Mouse (Mus musculus): ENCODE measurements around the gene Itga10. TPM values are rescaled to one million over a fixed set of nuclear protein-coding genes. Genes with fewer than 3 reads are reported as not detected.

The Itga10 gene
- 0.29 TPM for polyA plus RNA-seq (2017; shearing (Covaris generic))

DNA sequence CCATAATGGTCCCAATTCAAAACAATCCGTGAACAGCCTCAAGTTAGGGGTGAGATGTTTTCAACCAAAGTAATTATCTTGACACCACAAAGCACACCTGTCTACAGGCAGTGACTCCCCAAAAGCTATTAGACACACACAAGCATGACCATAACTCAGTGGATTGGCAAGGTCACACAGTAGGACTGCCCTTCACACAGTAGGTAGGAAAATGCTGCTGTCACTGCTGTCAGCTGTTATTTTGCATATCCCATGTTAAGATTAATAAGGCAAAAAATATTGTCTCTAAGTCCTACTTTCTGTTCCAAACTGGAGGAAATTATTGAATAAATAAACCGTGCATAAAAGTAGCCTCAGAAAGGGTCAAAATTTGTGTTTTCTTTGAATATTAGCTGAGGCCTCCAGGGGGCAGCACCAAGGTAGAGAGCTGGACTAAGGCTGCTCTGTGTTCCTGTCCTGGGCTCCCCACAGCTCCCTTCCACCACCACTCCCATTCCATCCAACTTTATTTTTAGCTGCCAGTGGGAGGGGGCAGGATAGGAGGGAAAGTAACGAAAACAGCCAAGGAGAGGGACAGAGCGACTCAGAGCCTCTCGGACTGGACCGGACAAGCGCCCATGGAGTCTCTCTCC lies at the start of gene Itga10:
TSS of gene Itga10 (plus strand) at position 567 of the 632 bp plus-strand sequence.

GRCm38 (mm10) chr3:96596228-96596707 lies 49.1 kb upstream of the Itga10 start, which contains the start of gene Ankrd34a:
Gene Ankrd34a, plus strand, starts transcription at chr3:96596636.

DNA sequence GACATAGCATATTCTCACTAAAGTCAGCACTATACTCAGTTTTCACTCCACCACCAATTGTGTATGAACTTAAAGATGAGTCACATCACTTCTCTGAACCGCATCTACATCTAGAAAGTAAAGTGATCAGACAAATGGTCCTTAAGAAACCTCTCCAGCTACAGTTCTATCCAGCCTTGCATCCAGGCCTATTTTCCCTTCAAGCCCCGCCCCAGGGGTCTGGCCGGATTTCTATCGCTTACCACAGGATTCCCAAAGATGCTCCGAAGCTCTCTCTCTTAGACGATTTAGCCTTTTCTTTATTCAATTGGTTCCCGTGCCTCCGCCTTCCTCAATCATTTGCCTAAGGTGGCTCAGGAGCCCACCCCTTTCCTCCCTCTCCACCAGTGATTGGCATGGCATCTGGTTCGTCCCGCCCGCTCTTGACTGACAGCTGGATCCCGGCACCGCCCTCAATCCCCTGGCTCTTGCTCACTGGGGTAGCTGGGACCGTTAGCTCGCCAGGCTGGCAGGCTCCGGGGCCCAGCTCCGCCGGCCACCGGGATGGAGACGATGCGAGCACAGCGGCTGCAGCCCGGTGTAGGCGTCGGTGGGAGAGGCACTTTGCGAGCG lies 44.6 kb upstream of the Itga10 start, which contains the start of gene Lix1l:
TSS of gene Lix1l (plus strand) at position 511 of the 612 bp plus-strand sequence.

GRCm38 (mm10) chr3:96629729-96630600 lies 15.4 kb upstream of the Itga10 start, which contains the start of gene Rbm8a:
Gene Rbm8a, plus strand, starts transcription at chr3:96629933.

GRCm38 (mm10) chr3:96634928-96635879 lies 10.2 kb upstream of the Itga10 start, which contains the start of the genes Pex11b and Gm42957:
Gene Pex11b, plus strand, starts transcription at chr3:96635376.
Gene Gm42957, plus strand, starts transcription at chr3:96635474.

DNA sequence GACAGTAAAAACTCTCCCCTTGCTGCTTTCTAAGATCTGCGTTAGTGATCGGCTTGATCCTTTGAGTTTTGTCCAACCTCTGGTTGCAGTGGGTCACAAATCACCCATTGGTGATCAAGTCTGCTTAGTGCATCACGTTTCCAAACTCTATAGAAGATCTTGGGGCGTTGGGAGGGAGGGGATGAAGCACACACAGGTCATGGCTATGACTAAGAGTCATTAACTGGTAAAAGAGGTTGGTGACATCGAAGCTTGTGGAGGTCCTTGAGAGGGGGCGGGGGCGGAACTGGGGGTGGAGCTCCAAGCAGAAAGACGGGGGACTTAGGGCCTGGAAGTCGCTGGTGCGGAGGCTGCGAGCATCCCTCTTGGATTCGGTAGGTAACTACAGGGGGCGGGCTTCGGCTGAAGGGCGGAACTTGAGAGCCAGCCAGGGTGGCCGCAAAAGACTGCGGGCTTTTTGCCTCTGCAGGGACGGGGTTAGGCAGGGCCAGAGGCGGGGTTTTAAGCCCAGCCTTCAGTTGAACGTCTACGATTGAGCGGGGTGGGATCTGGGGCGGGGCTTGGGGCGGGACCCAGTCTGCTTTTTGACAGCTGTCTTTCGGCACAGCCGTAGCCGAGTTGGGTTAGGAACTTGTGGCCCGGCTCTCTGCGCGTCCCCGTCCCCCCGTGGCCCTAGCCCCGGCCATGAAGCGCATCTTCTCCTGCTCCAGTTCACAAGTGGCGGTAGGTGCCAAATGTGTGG lies 24.5 kb downstream of the Itga10 start, which contains the start of gene Ankrd35:
TSS of gene Ankrd35 (plus strand) at position 405 of the 742 bp plus-strand sequence.

GRCm38 (mm10) chr3:96696198-96696765 lies 50.9 kb downstream of the Itga10 start, which contains the start of gene Pias3:
Gene Pias3, plus strand, starts transcription at chr3:96696384.

GRCm38 (mm10) chr3:96707903-96708683 lies 62.7 kb downstream of the Itga10 start, which contains the start of gene Nudt17:
Gene Nudt17, minus strand, starts transcription at chr3:96708562.

Other genes starting within 250 kb of the Itga10 start
- gene BC107364, start 193.3 kb upstream of the Itga10 start, polyA plus RNA-seq (2017; shearing (Covaris generic)): not detected
- 0.44 TPM for gene Hfe2, start 120.4 kb upstream of the Itga10 start, polyA plus RNA-seq (2017; shearing (Covaris generic))
- gene Txnip, start 87.6 kb upstream of the Itga10 start, polyA plus RNA-seq (2017; shearing (Covaris generic)): 473 TPM
- gene Gm16253, start 68.6 kb upstream of the Itga10 start, polyA plus RNA-seq (2017; shearing (Covaris generic)): not detected
- 18.4 TPM for gene Polr3gl, start 51.4 kb upstream of the Itga10 start, polyA plus RNA-seq (2017; shearing (Covaris generic))
- not detected for gene Ankrd34a, start 48.9 kb upstream of the Itga10 start, polyA plus RNA-seq (2017; shearing (Covaris generic))
- gene Lix1l, start 44.4 kb upstream of the Itga10 start, polyA plus RNA-seq (2017; shearing (Covaris generic)): 0.45 TPM
- 189 TPM for gene Rbm8a, start 15.7 kb upstream of the Itga10 start, polyA plus RNA-seq (2017; shearing (Covaris generic))
- 22.0 TPM for gene Pex11b, start 10.2 kb upstream of the Itga10 start, polyA plus RNA-seq (2017; shearing (Covaris generic))
- gene Gm42957, start 10.1 kb upstream of the Itga10 start, polyA plus RNA-seq (2017; shearing (Covaris generic)): not detected
- 4.7 TPM for gene Ankrd35, start 24.5 kb downstream of the Itga10 start, polyA plus RNA-seq (2017; shearing (Covaris generic))
- gene Pias3, start 50.8 kb downstream of the Itga10 start, polyA plus RNA-seq (2017; shearing (Covaris generic)): 9.8 TPM
- 2.4 TPM for gene Nudt17, start 63.0 kb downstream of the Itga10 start, polyA plus RNA-seq (2017; shearing (Covaris generic))
- gene Polr3c, start 82.0 kb downstream of the Itga10 start, polyA plus RNA-seq (2017; shearing (Covaris generic)): 50.8 TPM
- gene Rnf115, start 82.1 kb downstream of the Itga10 start, polyA plus RNA-seq (2017; shearing (Covaris generic)): 103 TPM
- 0.88 TPM for gene Pdzk1, start 183.7 kb downstream of the Itga10 start, polyA plus RNA-seq (2017; shearing (Covaris generic))
- gene Cd160, start 183.8 kb downstream of the Itga10 start, polyA plus RNA-seq (2017; shearing (Covaris generic)): 6.7 TPM

All from effector memory CD4-positive, alpha-beta T cell, adult 7 months (primary cell).